Mouse (Mus musculus) embryonic facial prominence, embryonic 14.5 days (tissue): ENCODE data around the gene Gdf3. TPM values are rescaled to one million over a fixed set of nuclear protein-coding genes. Genes with fewer than 3 reads are reported as not detected.
A peak's percentile ranks its signal among the peaks of the same experiment; 100 is the strongest.
"Not testable (repeated sequence)": the region's sequence is repeated elsewhere in the genome, so short reads cannot be mapped to it uniquely, and the experiment has no call there.

Experiments used
- ATAC-seq: fragments of 200-750 bp; cut with Nextera tagmentation; 2 replicates; pipeline ENCODE4 v1.8.0; 2017; ENCODE audit warnings: low read depth, moderate number of reproducible peaks, moderate TSS enrichment
- DNase-seq: peaks from one replicate; pipeline ENCODE4 v3.0.0-alpha.2; 2015; ENCODE audit warnings: low spot score
- H3K27ac ChIP-seq: fragments of 300-500 bp; sonication (generic); replicated peaks from 2 replicates; pipeline ENCODE4 v1.5.1; 2014; ENCODE audit warnings: low read depth, mild to moderate bottlenecking, low read length, moderate library complexity
- H3K27me3 ChIP-seq: fragments of 300-500 bp; sonication (generic); replicated peaks from 2 replicates; pipeline ENCODE4 v1.6.1; 2014; ENCODE audit warnings: low read length; ENCODE audit not compliant: control insufficient read depth, insufficient read depth
- H3K36me3 ChIP-seq: fragments of 300-500 bp; sonication (generic); 2 replicates; pipeline ENCODE4 v1.6.1; 2014; ENCODE audit warnings: low read length, mixed read lengths; ENCODE audit not compliant: control insufficient read depth, insufficient read depth
- H3K4me1 ChIP-seq: fragments of 300-500 bp; sonication (generic); 2 replicates; pipeline ENCODE4 v1.6.1; 2014; ENCODE audit warnings: antibody characterized with exemption, low read length; ENCODE audit not compliant: control insufficient read depth, insufficient read depth
- H3K4me2 ChIP-seq: fragments of 300-500 bp; sonication (generic); 2 replicates; pipeline ENCODE4 v1.6.1; 2014; ENCODE audit warnings: low read depth, mild to moderate bottlenecking, low read length, moderate library complexity, mixed read lengths
- H3K4me3 ChIP-seq: fragments of 300-500 bp; sonication (generic); 2 replicates; pipeline ENCODE4 v1.5.1; 2014; ENCODE audit warnings: low read depth, mild to moderate bottlenecking, low read length
- H3K9ac ChIP-seq: fragments of 300-500 bp; sonication (generic); 2 replicates; pipeline ENCODE4 v1.6.1; 2014; ENCODE audit warnings: low read depth, mild to moderate bottlenecking, low read length, moderate library complexity, mixed read lengths
- H3K9me3 ChIP-seq: fragments of 300-500 bp; sonication (generic); 2 replicates; pipeline ENCODE4 v1.6.1; 2016; ENCODE audit warnings: low read length; ENCODE audit not compliant: control insufficient read depth
- WGBS: fragments of 180-500 bp; shearing (Covaris S2); extraction: QIAGEN DNeasy Blood & Tissue Kit; methylation state at CpG from one replicate; pipeline ENCODE4 v1.1.7; 2014; 5-methylcytosine and 5-hydroxymethylcytosine counted together
- polyA plus RNA-seq: library from polyadenylated mRNA; unstranded; fragments of >200 nt; fragmentation: Nextera tagmentation; extraction: Ambion mirVana; gene quantifications from 2 replicates; pipeline ENCODE4 v1.2.1, GENCODE M21; 2014

The Gdf3 gene
- polyA plus RNA-seq, 1 experiment from 2014 or later, result not detected

GRCm38 (mm10) chr6:122595637-122596036 lies 14.2 kb downstream of the Gdf3 start:
- DNase-seq, result peak; percentile 69
- H3K36me3 ChIP-seq, result no peaks in the 10 kb centered on the region
- no peaks in the 10 kb centered on the region for H3K4me1 ChIP-seq
- H3K27me3 ChIP-seq, result no peaks in the 10 kb centered on the region
- no peak overlapping the region for H3K9ac ChIP-seq
- no peak for ATAC-seq
- WGBS, result 21% methylated on average over 7 of the region's 7 CpGs
- no peaks in the 10 kb centered on the region for H3K9me3 ChIP-seq
- H3K4me3 ChIP-seq, result no peak overlapping the region
- H3K4me2 ChIP-seq, result no peak overlapping the region
- no peak overlapping the region for H3K27ac ChIP-seq

- Histone ChIP-seq H3K9me3 (no peaks in the 10 kb centered on the region), H3K4me2 (no peak overlapping the region), H3K4me3 (no peak overlapping the region), H3K4me1 (no peaks in the 10 kb centered on the region), H3K27ac (no peak overlapping the region), H3K36me3 (no peaks in the 10 kb centered on the region), H3K9ac (no peak overlapping the region), H3K27me3 (no peaks in the 10 kb centered on the region)
- no peak for DNase-seq
- no peak for ATAC-seq
- 88% methylated on average over 2 of the region's 2 CpGs for WGBS
These were observed 17.0 kb downstream of the Gdf3 start for GRCm38 (mm10) chr6:122592905-122593304.

- DNase-seq (no peak), ATAC-seq (no peak)
- no peaks in the 10 kb centered on the region for H3K9me3 ChIP-seq
- WGBS, result 84% methylated on average over 13 of the region's 13 CpGs
- no peaks in the 10 kb centered on the region for H3K27me3 ChIP-seq
- no peaks in the 10 kb centered on the region for H3K36me3 ChIP-seq
- no peak overlapping the region for H3K4me2 ChIP-seq
- no peak overlapping the region for H3K9ac ChIP-seq
- no peaks in the 10 kb centered on the region for H3K4me1 ChIP-seq
- H3K27ac ChIP-seq, result no peak overlapping the region
- H3K4me3 ChIP-seq, result no peak overlapping the region
These were observed 18.7 kb downstream of the Gdf3 start for GRCm38 (mm10) chr6:122591027-122591758.

GRCm38 (mm10) chr6:122579086-122579485 lies 30.8 kb downstream of the Gdf3 start:
- Histone ChIP-seq H3K4me2 (no peak overlapping the region), H3K9me3 (no peaks in the 10 kb centered on the region), H3K36me3 (no peaks in the 10 kb centered on the region), H3K27ac (no peak overlapping the region), H3K4me3 (no peak overlapping the region), H3K9ac (no peak overlapping the region), H3K27me3 (no peaks in the 10 kb centered on the region), H3K4me1 (no peaks in the 10 kb centered on the region)
- WGBS, result 81% methylated on average over 1 of the region's 1 CpGs
- ATAC-seq (no peak), DNase-seq (no peak)

GRCm38 (mm10) chr6:122577030-122577429 lies 32.9 kb downstream of the Gdf3 start:
- Histone ChIP-seq H3K27ac (no peak overlapping the region), H3K4me3 (no peak overlapping the region), H3K9ac (no peak overlapping the region), H3K27me3 (no peaks in the 10 kb centered on the region), H3K4me1 (no peaks in the 10 kb centered on the region), H3K36me3 (no peaks in the 10 kb centered on the region), H3K4me2 (no peak overlapping the region), H3K9me3 (no peaks in the 10 kb centered on the region)
- WGBS, result 91% methylated on average over 3 of the region's 3 CpGs
- DNase-seq (no peak), ATAC-seq (no peak)

- H3K27me3 ChIP-seq, H3K9me3 ChIP-seq, DNase-seq, H3K4me3 ChIP-seq, ATAC-seq, H3K36me3 ChIP-seq, H3K27ac ChIP-seq, H3K4me2 ChIP-seq, H3K9ac ChIP-seq, H3K4me1 ChIP-seq: not testable (repeated sequence)
- 81% methylated on average over 1 of the region's 1 CpGs for WGBS
These were observed 34.9 kb downstream of the Gdf3 start for GRCm38 (mm10) chr6:122575037-122575436.

- no peaks in the 10 kb centered on the region for H3K9me3 ChIP-seq
- ATAC-seq (no peak), DNase-seq (no peak)
- WGBS, result 80% methylated on average over 3 of the region's 3 CpGs
- H3K36me3 ChIP-seq, result no peaks in the 10 kb centered on the region
- no peaks in the 10 kb centered on the region for H3K27me3 ChIP-seq
- H3K4me2 ChIP-seq, result no peak overlapping the region
- no peaks in the 10 kb centered on the region for H3K4me1 ChIP-seq
- no peak overlapping the region for H3K9ac ChIP-seq
- H3K27ac ChIP-seq, result no peak overlapping the region
- H3K4me3 ChIP-seq, result no peak overlapping the region
These were observed 38.3 kb downstream of the Gdf3 start for GRCm38 (mm10) chr6:122571617-122571959.

GRCm38 (mm10) chr6:122570695-122571616 lies 38.9 kb downstream of the Gdf3 start:
- WGBS, result 52% methylated on average over 8 of the region's 8 CpGs
- Histone ChIP-seq H3K9me3 (no peaks in the 10 kb centered on the region), H3K27me3 (no peaks in the 10 kb centered on the region), H3K4me1 (no peaks in the 10 kb centered on the region), H3K4me2 (no peak overlapping the region), H3K36me3 (no peaks in the 10 kb centered on the region), H3K27ac (no peak overlapping the region), H3K4me3 (no peak overlapping the region), H3K9ac (no peak overlapping the region)
- ATAC-seq (no peak), DNase-seq (no peak)
